Mouse (Mus musculus) MEL (cell line): ENCODE measurements around the gene Gm4792.

Experiments
- ETS1 ChIP-seq: IDR thresholded peaks from 2 replicates; pipeline ENCODE4 v1.6.1; 2012; ENCODE audit warnings: low read depth, mild to moderate bottlenecking, inconsistent platforms, low read length, improper control_type of control experiment, moderate library complexity
- SIN3A ChIP-seq: IDR thresholded peaks from 2 replicates; pipeline ENCODE4 v1.6.1; 2012; ENCODE audit warnings: low read length, improper control_type of control experiment, inconsistent platforms

GRCm38 (mm10) chr10:94260544-94260943 lies 38.0 kb downstream of the Gm4792 start:
- TF ChIP-seq SIN3A (no peak), ETS1 (no peak)
